ENCODE assay signal across 8 mouse cellular contexts in the genomic region with DNA sequence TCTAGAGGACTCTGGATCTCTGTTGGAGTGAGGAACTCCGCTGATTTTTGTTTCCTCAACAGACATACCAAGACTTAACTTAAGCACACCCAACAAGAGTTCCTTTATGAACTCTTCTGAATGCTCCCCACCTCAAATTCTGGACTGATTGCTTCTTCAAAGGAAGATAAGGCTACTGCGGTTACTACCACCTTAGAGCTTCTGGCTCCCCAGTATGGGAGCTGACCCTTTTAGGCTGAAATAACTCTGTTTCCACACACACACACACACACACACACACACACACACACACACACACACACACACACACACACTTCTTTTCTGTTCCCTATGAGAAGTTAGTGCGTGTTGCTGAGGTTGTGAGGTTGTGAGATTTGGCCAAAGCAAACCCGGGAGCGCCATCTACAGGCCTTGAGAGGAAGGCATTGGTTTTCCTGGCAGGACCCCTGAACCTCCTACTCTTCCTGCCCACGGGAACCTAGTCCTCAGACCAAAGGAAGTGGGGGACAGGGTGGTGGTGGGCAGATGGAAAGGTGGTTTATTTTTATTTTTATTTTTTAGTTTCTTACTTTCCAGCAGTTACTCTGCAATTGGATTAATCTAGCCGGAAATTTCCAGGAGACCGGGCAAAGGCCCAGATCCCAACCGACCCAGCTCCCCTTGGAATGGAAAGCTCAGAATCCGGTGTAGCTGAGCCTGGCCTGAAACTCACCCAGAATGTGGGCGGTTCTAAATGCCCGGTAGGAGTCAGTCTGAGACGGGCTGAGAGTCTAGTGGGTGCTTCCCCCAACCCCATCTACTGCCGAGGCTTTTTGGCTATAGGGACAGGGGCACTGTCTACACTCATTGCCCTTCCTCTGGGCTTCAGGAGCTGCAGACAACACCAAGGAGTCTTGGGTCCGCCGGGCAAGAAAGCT. TPM values are rescaled to one million over a fixed set of nuclear protein-coding genes. Genes with fewer than 3 reads are reported as not detected.
DNase-seq lines count a peak whose midpoint lies in the region; ATAC-seq and TF ChIP-seq lines count a peak whose summit lies in the region.

No protein-coding gene starts in this region.

- H3K4me1 ChIP-seq in heart, adult 2 months (ENCODE audit: control insufficient read depth, insufficient read depth, low read length): 0 out of 2 replicates have a peak, but pooled peaks cover 2% of the 10 kb centered on the region
- H3K4me1 ChIP-seq in CH12.LX (ENCODE audit: control insufficient read depth in 1 of 2, insufficient read depth in 2 of 2): peaks cover 5 to 31% of the 10 kb centered on the region in 2 experiments; a peak in 2 of 4 replicates
- H3K4me1 ChIP-seq in neural tube, embryonic 12.5 days: peaks cover 38% of the 10 kb centered on the region

- H3K79me2 ChIP-seq in heart, adult 2 months (replicated peaks; ENCODE audit: control insufficient read depth, insufficient read depth, low read length): no peaks in the 10 kb centered on the region
- no peaks in the 10 kb centered on the region for H3K79me2 ChIP-seq in CH12.LX (replicated peaks; ENCODE audit: control insufficient read depth, extremely low read depth, insufficient read depth, poor library complexity, severe bottlenecking)

- intact Hi-C loops in heart, adult 2 months (cut with DNase I): loop anchor here (1.0 to 10.0 kb wide), 4 partner anchors 72 to 480 kb away; partner anchors contain the start of gene Lbx1
- intact Hi-C loops in heart, postnatal 25 days (cut with DNase I): loop anchor here (2.0 to 10.0 kb wide), 6 partner anchors 72 to 478 kb away; partner anchors contain the start of gene Tlx1
- intact Hi-C loops in heart, postnatal 10 days (cut with DNase I): loop anchor here (2.0 to 5.0 kb wide), 3 partner anchors 67 to 132 kb away; no protein-coding TSS in a partner anchor

- H3K36me3 ChIP-seq in heart, adult 2 months (ENCODE audit: control insufficient read depth, insufficient read depth, low read length): no peaks in the 10 kb centered on the region
- H3K36me3 ChIP-seq in CH12.LX (replicated peaks in 1 of 2; ENCODE audit: control insufficient read depth in 1 of 2, insufficient read depth in 1 of 2, low read length in 1 of 2): no peaks in the 10 kb centered on the region
- no peaks in the 10 kb centered on the region for H3K36me3 ChIP-seq in neural tube, embryonic 12.5 days

- TF ChIP-seq POLR2A in heart, adult 2 months (IDR thresholded peaks at IDR 0.05; ENCODE audit: insufficient read depth, low read depth, low read length): no peak
- no peak for TF ChIP-seq POLR2A in CH12.LX (IDR thresholded peaks at IDR 0.05; ENCODE audit: low read depth, low read length)

- H3K27ac ChIP-seq in heart, adult 2 months: no peak overlapping the region
- H3K27ac ChIP-seq in CH12.LX (ENCODE audit: insufficient read depth, low read depth): no peak overlapping the region
- peak overlapping the region; percentile 60; the same call in 1 of the 2 replicates for H3K27ac ChIP-seq in neural tube, embryonic 12.5 days

- no peak overlapping the region for H3K9ac ChIP-seq in heart, adult 2 months (ENCODE audit: low read depth, low read length)
- H3K9ac ChIP-seq in CH12.LX (ENCODE audit: insufficient read depth, low read depth): no peak overlapping the region
- no peak overlapping the region for H3K9ac ChIP-seq in neural tube, embryonic 12.5 days

- H3K4me3 ChIP-seq in heart, adult 2 months: peak overlapping the region; percentile 45
- no peak overlapping the region for H3K4me3 ChIP-seq in CH12.LX (replicated peaks in 1 of 3; ENCODE audit: low read depth in 2 of 3, low read length in 2 of 3, poor library complexity in 1 of 3)
- H3K4me3 ChIP-seq in neural tube, embryonic 12.5 days: peak overlapping the region; percentile 53

- TF ChIP-seq CTCF in heart, adult 2 months (IDR thresholded peaks at IDR 0.05): peak; percentile 71
- peak; percentile 40 to 76; a peak in 3 of 4 replicates for TF ChIP-seq CTCF in CH12.LX (conservative IDR thresholded peaks at IDR 0.05 in 1 of 2, IDR thresholded peaks at IDR 0.05 in 1 of 2; ENCODE audit: low read depth in 2 of 2, low read length in 2 of 2)

- peak overlapping the region; percentile 87 for H3K4me2 ChIP-seq in CH12.LX (ENCODE audit: insufficient read depth, low read depth, poor library complexity, severe bottlenecking)
- peak overlapping the region; percentile 73 for H3K4me2 ChIP-seq in neural tube, embryonic 12.5 days (replicated peaks)

- H3K27me3 ChIP-seq in heart, adult 2 months (ENCODE audit: control insufficient read depth, insufficient read depth, low read length): peaks cover 47% of the 10 kb centered on the region
- H3K27me3 ChIP-seq in CH12.LX (replicated peaks): peaks cover 91% of the 10 kb centered on the region
- peaks cover 94% of the 10 kb centered on the region for H3K27me3 ChIP-seq in neural tube, embryonic 12.5 days (replicated peaks)

- in situ Hi-C loops in CH12.LX (cut with MboI; ENCODE audit: low pct_ligation_motif_present, low pct_unique_long_range_greater_than_20kb, low sequenced_read_pairs): loop anchor here (25.0 kb wide), 1 partner anchor 133 kb away; no protein-coding TSS in a partner anchor

- H3K9me3 ChIP-seq in CH12.LX (replicated peaks; ENCODE audit: low read length): peaks cover 18% of the 10 kb centered on the region
- no peaks in the 10 kb centered on the region for H3K9me3 ChIP-seq in neural tube, embryonic 12.5 days

- peak; percentile 75 for TF ChIP-seq RAD21 in CH12.LX (IDR thresholded peaks at IDR 0.05; ENCODE audit: low read depth, low read length)

- WGBS in heart, adult 2 months: 4% methylated on average over 16 of the region's 16 CpGs
- WGBS in neural tube, embryonic 12.5 days: 1% methylated on average over 16 of the region's 16 CpGs

- dilution Hi-C loops in CH12.LX (cut with MboI; ENCODE audit: extremely low pct_ligation_motif_present, extremely low pct_unique_long_range_greater_than_20kb, low sequenced_read_pairs): no loop called here

- TF ChIP-seq EP300 in heart, adult 2 months (IDR thresholded peaks at IDR 0.05; ENCODE audit: insufficient read depth, low read depth, low read length): no peak
- no peak for TF ChIP-seq EP300 in CH12.LX (IDR thresholded peaks at IDR 0.05; ENCODE audit: low read length)

- peak; percentile 40 to 58 for DNase-seq in heart, adult 2 months
- no peak for DNase-seq in heart, postnatal 25 days (ENCODE audit: low spot score)
- DNase-seq in CH12.LX (ENCODE audit: extremely low read depth): peak; percentile 47
- peak; percentile 16 for DNase-seq in c-Kit-positive CD71-positive TER-119-negative erythroid progenitor cells, embryonic 14.5 days (ENCODE audit: low read depth)
- peak; percentile 67 to 76 for DNase-seq in heart, postnatal 10 days
- DNase-seq in kidney, postnatal 4 days: peak; percentile 84 to 89

- ATAC-seq in neural tube, embryonic 12.5 days (ENCODE audit: low FRiP score, low read depth): no peak
- ATAC-seq in erythroid progenitor cell, adult 5-6 weeks (replicated peaks; ENCODE audit: low FRiP score, poor library complexity, severe bottlenecking): no peak

TF ChIP-seq in CH12.LX, 34 proteins besides CTCF, POLR2A, EP300 and RAD21:
- TF ChIP-seq BHLHE40 (IDR thresholded peaks at IDR 0.05; ENCODE audit: low read depth, low read length) (no peak), IRF4 (IDR thresholded peaks at IDR 0.05; ENCODE audit: low read depth, low read length) (no peak), SMC3 (IDR thresholded peaks at IDR 0.05; ENCODE audit: low read depth, low read length) (peak; percentile 62), ELF1 (IDR thresholded peaks at IDR 0.05; ENCODE audit: low read depth, low read length) (peak; percentile 24; the same call in 1 of the 2 replicates)
TF ChIP-seq in CH12.LX: peak in this region for 2.

RNA-seq across cellular contexts. Expression of gene Pax2, which starts 1.1 kb away (rescaled TPM):
- total RNA-seq in heart, adult 2 months (2021): not detected
- polyA plus RNA-seq in heart, adult 2 months (2012; rRNA removed): not detected in 2 replicates
- not detected for total RNA-seq in heart, postnatal 25 days (2021)
- total RNA-seq in CH12.LX (2012; rRNA removed): not detected in 2 replicates
- total RNA-seq in CH12.LX (2014; rRNA removed): not detected in 2 replicates
- polyA plus RNA-seq in CH12.LX (2012; ENCODE audit: insufficient read length, low read depth): not detected in 2 replicates
- total RNA-seq in heart, postnatal 10 days (2021): not detected
- 21.9 and 23.3 TPM in 2 replicates for polyA plus RNA-seq in neural tube, embryonic 12.5 days (2016; fragmentation: Nextera tagmentation; extraction: Ambion mirVana)
- not detected in 2 replicates for total RNA-seq in erythroid progenitor cell, adult 5-6 weeks (2015; ENCODE audit: low replicate concordance)
- not detected in 2 replicates for total RNA-seq in erythroid progenitor cell, adult 5-6 weeks (2017; ENCODE audit: low replicate concordance)

Comparison
In these comparisons a context has a peak if more than half of its experiments do, and no peak if none do; other contexts are left out.
1. H3K4me3 ChIP-seq: peak in heart, adult 2 months (single experiment) and neural tube, embryonic 12.5 days (single experiment); none in CH12.LX (0 of 3).